Mouse (Mus musculus) neural tube, embryonic 11.5 days (tissue): ENCODE measurements around the gene Ugt3a2. TPM values are rescaled to one million over a fixed set of nuclear protein-coding genes. Genes with fewer than 3 reads are reported as not detected.

Source experiments
- ATAC-seq: fragments of 200-750 bp; cut with Nextera tagmentation; 2 replicates; pipeline ENCODE4 v1.8.0; 2017; ENCODE audit warnings: moderate number of reproducible peaks, mild to moderate bottlenecking, moderate TSS enrichment, moderate library complexity; ENCODE audit not compliant: insufficient read depth, low FRiP score, low TSS enrichment
- DNase-seq: peaks from one replicate; pipeline ENCODE4 v3.0.0-alpha.2; 2015; ENCODE audit warnings: low spot score
- H3K27ac ChIP-seq: fragments of 300-500 bp; sonication (generic); 2 replicates; pipeline ENCODE4 v1.5.1; 2014; ENCODE audit warnings: low read depth, mild to moderate bottlenecking, low read length
- H3K27me3 ChIP-seq: fragments of 300-500 bp; sonication (generic); 2 replicates; pipeline ENCODE4 v1.6.1; 2014; ENCODE audit warnings: mild to moderate bottlenecking, low read length, mixed read lengths; ENCODE audit not compliant: control insufficient read depth, insufficient read depth
- H3K36me3 ChIP-seq: fragments of 300-500 bp; sonication (generic); 2 replicates; pipeline ENCODE4 v1.6.1; 2014; ENCODE audit warnings: mild to moderate bottlenecking, low read length, moderate library complexity, mixed read lengths; ENCODE audit not compliant: control insufficient read depth, insufficient read depth
- H3K4me1 ChIP-seq: fragments of 300-500 bp; sonication (generic); 2 replicates; pipeline ENCODE4 v1.6.1; 2014; ENCODE audit warnings: low read length, mixed read lengths; ENCODE audit not compliant: control insufficient read depth, insufficient read depth
- H3K4me2 ChIP-seq: fragments of 300-500 bp; sonication (generic); 2 replicates; pipeline ENCODE4 v1.6.1; 2014; ENCODE audit warnings: low read depth, mild to moderate bottlenecking, moderate library complexity
- H3K4me3 ChIP-seq: fragments of 300-500 bp; sonication (generic); 2 replicates; pipeline ENCODE4 v1.5.1; 2014; ENCODE audit warnings: low read depth, low read length
- H3K9ac ChIP-seq: fragments of 300-500 bp; sonication (generic); 2 replicates; pipeline ENCODE4 v1.6.1; 2014; ENCODE audit warnings: mild to moderate bottlenecking, low read length
- H3K9me3 ChIP-seq: fragments of 300-500 bp; sonication (generic); 2 replicates; pipeline ENCODE4 v1.6.1; 2016; ENCODE audit warnings: low read length; ENCODE audit not compliant: control insufficient read depth
- WGBS: fragments of 180-500 bp; shearing (Covaris S2); extraction: QIAGEN DNeasy Blood & Tissue Kit; methylation state at CpG from one replicate; pipeline ENCODE4 v1.1.7; 2014; 5-methylcytosine and 5-hydroxymethylcytosine counted together
- polyA plus RNA-seq: library from polyadenylated mRNA; unstranded; fragments of >200 nt; fragmentation: Nextera tagmentation; extraction: Ambion mirVana; gene quantifications from 2 replicates; pipeline ENCODE4 v1.2.1, GENCODE M21; 2014

Ugt3a2 gene
- not detected in 2 replicates for polyA plus RNA-seq

GRCm38 (mm10) chr15:9335341-9335740 lies at the start of gene Ugt3a2:
TSS of gene Ugt3a2 (plus strand) at chr15:9335550.
- Histone ChIP-seq H3K27me3 (no peaks in the 10 kb centered on the region), H3K4me2 (no peak within 1 kb of the TSS), H3K4me1 (no peaks in the 10 kb centered on the region), H3K36me3 (no peaks in the 10 kb centered on the region), H3K27ac (no peak within 1 kb of the TSS), H3K4me3 (no peak within 1 kb of the TSS), H3K9me3 (no peaks in the 10 kb centered on the region), H3K9ac (no peak within 1 kb of the TSS)
- DNase-seq (no peak), ATAC-seq (no peak)
- 89% methylated on average over 4 of the region's 4 CpGs for WGBS

- no peaks in the 10 kb centered on the region for H3K4me1 ChIP-seq
- H3K9me3 ChIP-seq, result no peaks in the 10 kb centered on the region
- ATAC-seq, result no peak
- no peak overlapping the region for H3K27ac ChIP-seq
- H3K36me3 ChIP-seq, result no peaks in the 10 kb centered on the region
- H3K9ac ChIP-seq, result no peak overlapping the region
- 64% methylated on average over 2 of the region's 2 CpGs for WGBS
- no peaks in the 10 kb centered on the region for H3K27me3 ChIP-seq
- H3K4me3 ChIP-seq, result no peak overlapping the region
- H3K4me2 ChIP-seq, result no peak overlapping the region
- DNase-seq, result no peak
Observed at GRCm38 (mm10) chr15:9289660-9290059, 45.7 kb upstream of the Ugt3a2 start.

- 82% methylated on average over 8 of the region's 8 CpGs for WGBS
- no peak overlapping the region for H3K27ac ChIP-seq
- H3K4me1 ChIP-seq, result no peaks in the 10 kb centered on the region
- H3K4me3 ChIP-seq, result no peak overlapping the region
- no peaks in the 10 kb centered on the region for H3K9me3 ChIP-seq
- H3K4me2 ChIP-seq, result no peak overlapping the region
- ATAC-seq (no peak), DNase-seq (no peak)
- no peaks in the 10 kb centered on the region for H3K36me3 ChIP-seq
- H3K27me3 ChIP-seq, result no peaks in the 10 kb centered on the region
- no peak overlapping the region for H3K9ac ChIP-seq
Observed at GRCm38 (mm10) chr15:9305978-9306692, 29.2 kb upstream of the Ugt3a2 start.

- H3K27ac ChIP-seq, result no peak overlapping the region
- WGBS, result 71% methylated on average over 2 of the region's 2 CpGs
- DNase-seq, result no peak
- no peak overlapping the region for H3K9ac ChIP-seq
- H3K9me3 ChIP-seq, result no peaks in the 10 kb centered on the region
- no peaks in the 10 kb centered on the region for H3K36me3 ChIP-seq
- H3K4me2 ChIP-seq, result no peak overlapping the region
- H3K4me3 ChIP-seq, result no peak overlapping the region
- ATAC-seq, result no peak
- no peaks in the 10 kb centered on the region for H3K4me1 ChIP-seq
- no peaks in the 10 kb centered on the region for H3K27me3 ChIP-seq
Observed at GRCm38 (mm10) chr15:9334596-9334995, 754 bp upstream of the Ugt3a2 start.

- no peak overlapping the region for H3K4me2 ChIP-seq
- H3K36me3 ChIP-seq, result no peaks in the 10 kb centered on the region
- ATAC-seq (no peak), DNase-seq (no peak)
- H3K27ac ChIP-seq, result no peak overlapping the region
- 87% methylated on average over 3 of the region's 3 CpGs for WGBS
- H3K9me3 ChIP-seq, result no peaks in the 10 kb centered on the region
- H3K4me1 ChIP-seq, result no peaks in the 10 kb centered on the region
- H3K9ac ChIP-seq, result no peak overlapping the region
- no peak overlapping the region for H3K4me3 ChIP-seq
- H3K27me3 ChIP-seq, result no peaks in the 10 kb centered on the region
Observed at GRCm38 (mm10) chr15:9336616-9337015, 1.3 kb downstream of the Ugt3a2 start.

GRCm38 (mm10) chr15:9337021-9337420 lies 1.7 kb downstream of the Ugt3a2 start:
- no peak for ATAC-seq
- WGBS, result 73% methylated on average over 3 of the region's 3 CpGs

GRCm38 (mm10) chr15:9348739-9349138 lies 13.4 kb downstream of the Ugt3a2 start:
- Histone ChIP-seq H3K4me1 (no peaks in the 10 kb centered on the region), H3K9me3 (no peaks in the 10 kb centered on the region), H3K9ac (no peak overlapping the region), H3K27me3 (no peaks in the 10 kb centered on the region), H3K27ac (no peak overlapping the region), H3K4me3 (no peak overlapping the region), H3K4me2 (no peak overlapping the region), H3K36me3 (no peaks in the 10 kb centered on the region)
- DNase-seq (no peak), ATAC-seq (no peak)
- WGBS, result 58% methylated on average over 3 of the region's 3 CpGs

More at GRCm38 (mm10) chr15:9337021-9337420, 1.7 kb downstream of the Ugt3a2 start:
- H3K9ac ChIP-seq, result no peak overlapping the region
- no peak overlapping the region for H3K4me2 ChIP-seq
- no peaks in the 10 kb centered on the region for H3K9me3 ChIP-seq
- no peaks in the 10 kb centered on the region for H3K36me3 ChIP-seq
- H3K27me3 ChIP-seq, result no peaks in the 10 kb centered on the region
- H3K4me1 ChIP-seq, result no peaks in the 10 kb centered on the region
- no peak for DNase-seq
- no peak overlapping the region for H3K27ac ChIP-seq
- no peak overlapping the region for H3K4me3 ChIP-seq

- no peak overlapping the region for H3K9ac ChIP-seq
- no peaks in the 10 kb centered on the region for H3K9me3 ChIP-seq
- H3K36me3 ChIP-seq, result no peaks in the 10 kb centered on the region
- no peaks in the 10 kb centered on the region for H3K4me1 ChIP-seq
- H3K27ac ChIP-seq, result no peak overlapping the region
- ATAC-seq (no peak), DNase-seq (no peak)
- 70% methylated on average over 2 of the region's 2 CpGs for WGBS
- no peaks in the 10 kb centered on the region for H3K27me3 ChIP-seq
- H3K4me3 ChIP-seq, result no peak overlapping the region
- H3K4me2 ChIP-seq, result no peak overlapping the region
Observed at GRCm38 (mm10) chr15:9362801-9363200, 27.5 kb downstream of the Ugt3a2 start.

- 88% methylated on average over 3 of the region's 3 CpGs for WGBS
Observed at GRCm38 (mm10) chr15:9368774-9369173, 33.4 kb downstream of the Ugt3a2 start.

More at GRCm38 (mm10) chr15:9368774-9369173, 33.4 kb downstream of the Ugt3a2 start:
- H3K27ac ChIP-seq, result no peak overlapping the region
- no peaks in the 10 kb centered on the region for H3K4me1 ChIP-seq
- ATAC-seq (no peak), DNase-seq (no peak)
- no peaks in the 10 kb centered on the region for H3K36me3 ChIP-seq
- no peak overlapping the region for H3K4me2 ChIP-seq
- H3K4me3 ChIP-seq, result no peak overlapping the region
- no peak overlapping the region for H3K9ac ChIP-seq
- no peaks in the 10 kb centered on the region for H3K27me3 ChIP-seq
- H3K9me3 ChIP-seq, result no peaks in the 10 kb centered on the region
